Mouse (Mus musculus): ENCODE data around the gene Cc2d2b.

DNA sequence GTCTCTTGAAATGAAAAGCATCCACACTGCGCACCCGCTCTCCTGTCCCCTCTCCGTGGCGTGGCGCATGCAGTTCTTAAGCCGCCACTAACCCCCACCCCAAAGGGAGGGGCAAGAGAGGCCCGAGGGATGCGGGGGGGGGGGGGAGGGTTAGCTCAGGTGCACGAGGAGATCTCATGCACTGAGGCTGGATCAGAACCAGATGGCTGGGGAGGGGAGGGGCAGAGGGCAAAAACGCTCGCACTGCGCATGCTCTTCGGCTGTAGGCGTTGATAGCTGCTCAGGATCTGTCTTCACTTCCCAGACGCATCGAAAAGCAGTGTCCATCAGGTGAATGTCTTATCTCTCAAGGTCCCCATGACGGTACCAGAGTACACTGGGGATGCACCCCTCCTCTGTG, at the start of gene Cc2d2b:
- no peak for TF ChIP-seq CTCF (IDR thresholded peaks at IDR 0.05; ENCODE audit: control insufficient read depth, insufficient read depth, insufficient read length)
- no peak for TF ChIP-seq MAX (IDR thresholded peaks at IDR 0.05)
- no peak for TF ChIP-seq MYOG (IDR thresholded peaks at IDR 0.05; ENCODE audit: control insufficient read depth, extremely low read depth, insufficient read length)
- no peak for TF ChIP-seq MYOD1 (IDR thresholded peaks at IDR 0.05; ENCODE audit: control insufficient read depth, insufficient read length, low read depth)
- no peak for TF ChIP-seq FOSL1 (IDR thresholded peaks at IDR 0.05; ENCODE audit: insufficient read depth, low read length, poor library complexity, severe bottlenecking)
- TF ChIP-seq USF1 (IDR thresholded peaks at IDR 0.05; ENCODE audit: low read depth) = no peak
- TF ChIP-seq CEBPB (IDR thresholded peaks at IDR 0.05; ENCODE audit: low read depth) = no peak
